Mouse (Mus musculus): ENCODE results near the gene Sec16b. TPM values are rescaled to one million over a fixed set of nuclear protein-coding genes. Genes with fewer than 3 reads are reported as not detected.

The Sec16b gene
- polyA plus RNA-seq, 1 experiment from 2014 or later, result 0.68 TPM

DNA sequence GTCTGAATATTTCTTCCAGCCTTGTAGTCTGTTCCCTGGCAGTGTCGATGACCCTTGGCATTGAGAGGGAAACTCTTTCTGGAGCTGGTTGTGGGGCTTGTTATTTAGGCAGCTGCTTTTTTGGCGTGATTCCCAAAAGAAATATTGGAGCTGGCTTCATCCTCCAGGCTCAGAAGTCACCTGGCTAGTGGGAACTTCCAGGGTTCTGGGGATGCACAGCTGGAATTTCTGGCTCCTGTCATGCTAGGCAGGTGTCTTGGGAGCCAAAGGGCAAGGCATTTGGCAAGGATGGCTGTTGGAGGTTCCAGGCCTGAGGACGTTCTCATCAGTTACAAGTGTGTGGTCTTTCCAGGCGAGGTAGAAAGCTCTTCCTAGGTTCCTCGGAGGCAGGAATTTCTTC lies 80.0 kb downstream of the Sec16b start:
- no peak overlapping the region for H3K4me2 ChIP-seq (ENCODE audit: low read depth, low read length, severe bottlenecking)
- H3K36me3 ChIP-seq (ENCODE audit: control insufficient read depth, insufficient read depth, low read length), result no peaks in the 10 kb centered on the region
- H3K27ac ChIP-seq (ENCODE audit: low read depth, low read length), result no peak overlapping the region
- no peak overlapping the region for H3K9ac ChIP-seq (ENCODE audit: low read length)
- ATAC-seq (replicated peaks; ENCODE audit: low FRiP score) (no peak), DNase-seq (ENCODE audit: low spot score) (no peak)
- H3K4me1 ChIP-seq (replicated peaks; ENCODE audit: control insufficient read depth, insufficient read depth, low read length), result no peaks in the 10 kb centered on the region; the same call in 1 of the 2 replicates
- no peak overlapping the region for H3K4me3 ChIP-seq (ENCODE audit: low read depth, low read length)
- H3K27me3 ChIP-seq (ENCODE audit: control insufficient read depth, insufficient read depth, low read length), result no peaks in the 10 kb centered on the region
- 87% methylated on average over 5 of the region's 5 CpGs for WGBS
- H3K9me3 ChIP-seq (ENCODE audit: control insufficient read depth, low read length), result no peaks in the 10 kb centered on the region

DNA sequence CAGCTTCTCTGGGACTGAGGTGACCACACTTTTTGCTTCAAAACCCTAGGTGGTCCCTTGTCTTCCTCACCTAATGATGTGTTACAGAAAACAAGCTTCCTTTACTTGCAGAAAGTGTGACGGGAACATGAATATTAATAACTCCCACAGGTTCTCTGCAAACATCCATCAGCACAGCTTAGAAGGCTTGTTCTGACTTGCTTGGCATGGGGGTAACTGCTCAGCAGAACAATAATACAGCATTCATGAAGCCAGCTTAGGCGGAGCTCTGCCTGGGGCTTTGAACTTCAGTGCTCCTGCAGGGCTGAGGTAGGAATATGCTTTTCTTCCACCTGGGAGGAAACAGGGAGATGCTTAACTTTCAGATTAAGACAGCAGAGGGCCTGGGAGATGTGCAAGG lies 85.5 kb downstream of the Sec16b start:
- H3K27me3 ChIP-seq (ENCODE audit: control insufficient read depth, insufficient read depth, low read length), result no peaks in the 10 kb centered on the region
- H3K36me3 ChIP-seq (ENCODE audit: control insufficient read depth, insufficient read depth, low read length), result no peaks in the 10 kb centered on the region
- H3K9me3 ChIP-seq (ENCODE audit: control insufficient read depth, low read length), result no peaks in the 10 kb centered on the region
- 52% methylated on average over 2 of the region's 2 CpGs for WGBS
- no peak overlapping the region for H3K9ac ChIP-seq (ENCODE audit: low read length)
- no peak overlapping the region for H3K27ac ChIP-seq (ENCODE audit: low read depth, low read length)
- H3K4me1 ChIP-seq (replicated peaks; ENCODE audit: control insufficient read depth, insufficient read depth, low read length), result peaks cover 3% of the 10 kb centered on the region; the same call in 1 of the 2 replicates
- no peak overlapping the region for H3K4me2 ChIP-seq (ENCODE audit: low read depth, low read length, severe bottlenecking)
- ATAC-seq (replicated peaks; ENCODE audit: low FRiP score) (no peak), DNase-seq (ENCODE audit: low spot score) (no peak)
- H3K4me3 ChIP-seq (ENCODE audit: low read depth, low read length), result no peak overlapping the region

DNA sequence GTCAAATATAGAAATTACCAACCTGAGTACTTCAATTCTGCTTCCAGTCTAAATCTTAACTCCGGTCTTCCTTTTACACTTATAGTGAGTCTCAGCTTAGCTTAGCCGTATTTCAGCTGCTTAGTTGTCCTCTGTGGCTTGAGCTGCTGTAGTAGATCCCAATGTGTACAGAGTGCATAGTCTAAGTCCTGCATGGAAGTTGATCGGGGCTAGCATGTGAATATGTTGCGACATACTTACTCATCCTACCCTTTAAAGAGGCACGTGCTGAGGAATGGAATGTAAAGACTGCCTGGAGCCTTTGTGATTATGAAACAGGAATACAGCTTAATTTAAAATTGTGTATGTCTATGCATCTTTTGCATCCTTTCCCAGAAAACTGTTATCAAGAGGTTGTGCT lies 88.0 kb downstream of the Sec16b start:
- Histone ChIP-seq H3K36me3 (ENCODE audit: control insufficient read depth, insufficient read depth, low read length) (no peaks in the 10 kb centered on the region), H3K4me1 (replicated peaks; ENCODE audit: control insufficient read depth, insufficient read depth, low read length) (peaks cover 3% of the 10 kb centered on the region; the same call in 1 of the 2 replicates), H3K27me3 (ENCODE audit: control insufficient read depth, insufficient read depth, low read length) (no peaks in the 10 kb centered on the region), H3K4me3 (ENCODE audit: low read depth, low read length) (no peak overlapping the region), H3K9ac (ENCODE audit: low read length) (no peak overlapping the region), H3K9me3 (ENCODE audit: control insufficient read depth, low read length) (no peaks in the 10 kb centered on the region), H3K4me2 (ENCODE audit: low read depth, low read length, severe bottlenecking) (no peak overlapping the region), H3K27ac (ENCODE audit: low read depth, low read length) (no peak overlapping the region)
- ATAC-seq (replicated peaks; ENCODE audit: low FRiP score) (no peak), DNase-seq (ENCODE audit: low spot score) (no peak)
- WGBS, result 82% methylated on average over 5 of the region's 5 CpGs

DNA sequence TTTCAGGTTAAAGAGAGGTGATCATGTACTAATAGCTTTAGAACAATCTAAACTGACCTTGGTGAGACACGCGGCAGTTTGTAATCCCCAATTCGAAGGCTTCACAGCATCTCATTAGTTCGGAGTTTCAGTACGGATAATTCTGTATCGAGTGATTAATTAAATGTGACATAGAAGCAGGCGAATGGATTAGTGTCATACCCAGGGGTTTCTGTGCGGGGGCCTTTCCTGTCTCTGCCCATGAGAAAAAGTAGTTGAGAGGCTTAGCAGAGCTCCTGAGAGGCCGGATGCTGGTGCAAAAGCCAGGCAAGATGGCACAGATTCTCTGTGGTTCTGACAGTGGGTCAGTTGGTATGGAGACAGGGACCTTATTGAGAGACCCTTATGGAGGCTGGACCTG lies 88.6 kb downstream of the Sec16b start:
- Histone ChIP-seq H3K27me3 (ENCODE audit: control insufficient read depth, insufficient read depth, low read length) (no peaks in the 10 kb centered on the region), H3K4me3 (ENCODE audit: low read depth, low read length) (no peak overlapping the region), H3K9me3 (ENCODE audit: control insufficient read depth, low read length) (no peaks in the 10 kb centered on the region), H3K27ac (ENCODE audit: low read depth, low read length) (no peak overlapping the region), H3K36me3 (ENCODE audit: control insufficient read depth, insufficient read depth, low read length) (no peaks in the 10 kb centered on the region), H3K9ac (ENCODE audit: low read length) (no peak overlapping the region), H3K4me2 (ENCODE audit: low read depth, low read length, severe bottlenecking) (no peak overlapping the region), H3K4me1 (replicated peaks; ENCODE audit: control insufficient read depth, insufficient read depth, low read length) (peaks cover 3% of the 10 kb centered on the region; the same call in 1 of the 2 replicates)
- ATAC-seq (replicated peaks; ENCODE audit: low FRiP score) (no peak), DNase-seq (ENCODE audit: low spot score) (no peak)
- 67% methylated on average over 9 of the region's 9 CpGs for WGBS

DNA sequence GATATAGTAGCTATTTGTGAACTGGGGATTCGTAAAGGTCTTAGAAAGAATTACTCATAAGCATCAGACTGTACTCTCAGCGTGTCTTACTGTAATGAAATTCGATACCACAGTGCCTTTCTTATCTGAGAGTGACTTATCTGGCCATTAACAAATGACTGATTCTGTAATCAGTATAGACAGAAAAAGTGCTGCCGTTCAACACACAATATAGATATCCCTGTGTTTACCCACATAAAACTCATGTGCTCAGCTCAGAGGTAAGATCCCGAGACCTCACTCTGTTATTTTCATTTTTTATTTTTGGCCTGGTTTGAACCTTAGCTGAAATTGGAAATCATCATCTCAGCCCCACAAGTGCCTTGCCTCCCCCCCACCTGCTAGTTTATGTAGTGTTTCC lies 98.0 kb downstream of the Sec16b start:
- Histone ChIP-seq H3K9ac (ENCODE audit: low read length) (no peak overlapping the region), H3K9me3 (ENCODE audit: control insufficient read depth, low read length) (no peaks in the 10 kb centered on the region), H3K27me3 (ENCODE audit: control insufficient read depth, insufficient read depth, low read length) (no peaks in the 10 kb centered on the region), H3K36me3 (ENCODE audit: control insufficient read depth, insufficient read depth, low read length) (no peaks in the 10 kb centered on the region), H3K4me2 (ENCODE audit: low read depth, low read length, severe bottlenecking) (no peak overlapping the region), H3K27ac (ENCODE audit: low read depth, low read length) (no peak overlapping the region), H3K4me3 (ENCODE audit: low read depth, low read length) (no peak overlapping the region), H3K4me1 (replicated peaks; ENCODE audit: control insufficient read depth, insufficient read depth, low read length) (no peaks in the 10 kb centered on the region)
- no peak for DNase-seq (ENCODE audit: low spot score)
- 84% methylated on average over 5 of the region's 5 CpGs for WGBS
- no peak for ATAC-seq (replicated peaks; ENCODE audit: low FRiP score)

Other genes with a start within 250 kb of the Sec16b start
- gene Rasal2, start 94.1 kb upstream of the Sec16b start, polyA plus RNA-seq (2014; fragmentation: Nextera tagmentation; extraction: Ambion mirVana), result 15.4 and 19.4 TPM in 2 replicates
- 8.4 and 9.4 TPM in 2 replicates for gene Cryzl2, start 48.2 kb upstream of the Sec16b start, polyA plus RNA-seq (2014; fragmentation: Nextera tagmentation; extraction: Ambion mirVana)

Measured in forebrain, embryonic 11.5 days (tissue).